Mouse (Mus musculus) heart, embryonic 14.5 days (tissue): Measurements from ENCODE around the gene Olfr703. TPM values are rescaled to one million over a fixed set of nuclear protein-coding genes. Genes with fewer than 3 reads are reported as not detected.

Experiments
- ATAC-seq: fragments of 200-750 bp; cut with Nextera tagmentation; 2 replicates; pipeline ENCODE4 v1.8.0; 2017; ENCODE audit warnings: low read depth, moderate TSS enrichment; ENCODE audit not compliant: insufficient number of reproducible peaks, insufficient read depth, low FRiP score
- H3K27ac ChIP-seq, 2 experiments: fragments of 200-500 bp in 1 of 2; fragments of 300-500 bp in 1 of 2; sonication (generic) in 1 of 2; replicated peaks in 1 of 2; 2 replicates each; pipeline ENCODE4 v1.5.1; 2012 to 2014; ENCODE audit warnings: low read depth in 2 of 2, low read length in 2 of 2, control low read depth in 1 of 2, mild to moderate bottlenecking in 1 of 2, mixed read lengths in 1 of 2; ENCODE audit not compliant: control insufficient read depth in 1 of 2, insufficient read depth in 1 of 2
- H3K27me3 ChIP-seq: fragments of 300-500 bp; sonication (generic); 2 replicates; pipeline ENCODE4 v1.6.1; 2014; ENCODE audit warnings: mild to moderate bottlenecking, low read length, control low read depth; ENCODE audit not compliant: control insufficient read depth, insufficient read depth
- H3K36me3 ChIP-seq: fragments of 300-500 bp; sonication (generic); 2 replicates; pipeline ENCODE4 v1.6.1; 2014; ENCODE audit warnings: mild to moderate bottlenecking, control low read depth, low read length, mixed read lengths; ENCODE audit not compliant: control insufficient read depth, insufficient read depth
- H3K4me1 ChIP-seq, 2 experiments: fragments of 200-500 bp in 1 of 2; fragments of 300-500 bp in 1 of 2; sonication (generic) in 1 of 2; 2 replicates each; pipeline ENCODE4 v1.6.1; 2012 to 2014; ENCODE audit warnings: low read length in 2 of 2, control low read depth in 1 of 2, mixed read lengths in 1 of 2; ENCODE audit not compliant: control insufficient read depth in 2 of 2, insufficient read depth in 2 of 2
- H3K4me2 ChIP-seq: fragments of 300-500 bp; sonication (generic); 2 replicates; pipeline ENCODE4 v1.6.1; 2014; ENCODE audit warnings: mild to moderate bottlenecking, low read length
- H3K4me3 ChIP-seq, 2 experiments: fragments of 200-500 bp in 1 of 2; fragments of 300-500 bp in 1 of 2; sonication (generic) in 1 of 2; 2 replicates each; pipeline ENCODE4 v1.5.1; 2012 to 2014; ENCODE audit warnings: low read length in 2 of 2, mild to moderate bottlenecking in 2 of 2, control low read depth in 1 of 2, low read depth in 1 of 2, moderate library complexity in 1 of 2; ENCODE audit not compliant: control insufficient read depth in 1 of 2, insufficient read depth in 1 of 2
- H3K9ac ChIP-seq: fragments of 300-500 bp; sonication (generic); 2 replicates; pipeline ENCODE4 v1.6.1; 2014; ENCODE audit warnings: mild to moderate bottlenecking, low read length
- H3K9me3 ChIP-seq: fragments of 300-500 bp; sonication (generic); 2 replicates; pipeline ENCODE4 v1.6.1; 2016; ENCODE audit warnings: low read length, control low read depth; ENCODE audit not compliant: control insufficient read depth
- WGBS: fragments of 180-500 bp; shearing (Covaris S2); extraction: QIAGEN DNeasy Blood & Tissue Kit; methylation state at CpG from one replicate; pipeline ENCODE4 v1.1.7; 2014; 5-methylcytosine and 5-hydroxymethylcytosine counted together
- polyA plus RNA-seq: library from polyadenylated mRNA; unstranded; fragments of >200 nt; fragmentation: Nextera tagmentation; extraction: Ambion mirVana; gene quantifications from 2 replicates; pipeline ENCODE4 v1.2.1, GENCODE M21; 2014

Gene Olfr703
- not detected in 2 replicates for polyA plus RNA-seq

DNA sequence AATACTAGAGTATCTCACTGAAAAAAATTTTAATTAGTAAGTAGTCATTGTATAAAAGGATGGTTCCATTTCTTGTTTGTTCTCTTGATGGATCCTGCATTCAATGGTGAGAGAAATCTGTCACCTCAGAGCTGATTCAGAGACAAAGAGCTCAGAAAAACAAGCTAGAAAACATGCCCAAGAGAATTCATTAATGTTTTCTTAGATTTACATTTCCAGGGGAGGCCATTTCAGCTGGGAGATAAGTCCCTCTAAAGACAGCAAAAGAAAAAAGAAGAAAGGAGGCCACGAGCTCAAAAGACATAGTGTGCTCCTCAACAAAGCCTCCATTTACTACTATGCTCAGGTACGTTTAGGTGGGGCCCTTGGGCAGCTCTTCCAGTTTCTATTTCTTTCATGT is at the start of gene Olfr703:
Olfr703 (plus strand) TSS at position 301 of the 400 bp plus-strand sequence.
- Histone ChIP-seq H3K4me2 (no peak within 1 kb of the TSS), H3K9me3 (no peaks in the 10 kb centered on the region; the same call in 1 of the 2 replicates), H3K4me1 (no peaks in the 10 kb centered on the region), H3K4me3 (no peak within 1 kb of the TSS), H3K36me3 (no peaks in the 10 kb centered on the region), H3K27me3 (no peaks in the 10 kb centered on the region), H3K9ac (no peak within 1 kb of the TSS), H3K27ac (no peak within 1 kb of the TSS)
- no peak for ATAC-seq
- 43% methylated on average over 2 of the region's 2 CpGs for WGBS

DNA sequence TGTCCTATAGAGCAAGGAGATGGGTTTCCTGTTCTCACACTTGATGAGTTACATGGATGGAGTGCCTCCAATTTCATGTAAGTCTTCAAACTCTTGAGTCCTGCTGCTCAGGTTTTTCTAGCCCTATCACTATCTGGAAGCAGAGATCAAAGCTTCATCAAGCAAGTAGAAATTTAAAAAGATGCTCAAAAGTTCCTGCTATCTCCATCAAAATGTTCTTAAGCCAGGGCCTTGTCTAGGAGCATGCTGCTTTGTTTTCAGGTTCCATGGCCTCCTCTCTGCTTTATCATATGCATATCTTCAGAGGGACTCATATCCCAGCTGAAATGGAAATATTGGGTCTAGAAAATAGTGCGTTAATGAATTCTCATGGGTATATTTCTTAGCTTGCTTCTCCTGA is 34.4 kb upstream of the Olfr703 start, which contains the start of gene Olfr700:
Olfr700 (minus strand) TSS at position 101 of the 400 bp plus-strand sequence.
- no peak within 1 kb of the TSS for H3K4me3 ChIP-seq
- 75% methylated on average over 1 of the region's 1 CpGs for WGBS
- H3K4me1 ChIP-seq: no peaks in the 10 kb centered on the region

DNA sequence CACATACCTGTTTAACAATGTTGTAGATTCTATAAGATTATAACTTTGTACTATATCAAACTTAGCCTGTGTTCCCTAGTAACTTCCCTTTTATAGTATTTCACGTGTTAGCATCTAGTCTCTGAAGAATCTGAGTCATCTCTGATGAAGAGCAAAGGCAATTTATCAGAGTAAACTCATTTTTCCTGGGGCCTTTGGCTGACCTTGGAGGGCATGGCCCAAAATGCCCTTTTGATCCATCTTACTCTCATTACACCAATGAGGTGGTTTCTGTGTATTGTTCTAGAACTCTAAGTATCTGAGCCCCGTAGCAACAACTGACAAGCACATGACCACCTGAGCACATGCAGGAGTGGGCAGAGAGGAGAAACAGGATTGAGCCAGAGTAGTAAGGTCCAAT is 29.3 kb upstream of the Olfr703 start, which contains the start of gene Olfr701:
Olfr701 (plus strand) TSS at position 301 of the 400 bp plus-strand sequence.
- Histone ChIP-seq H3K4me3 (no peak within 1 kb of the TSS), H3K9ac (no peak within 1 kb of the TSS), H3K4me2 (no peak within 1 kb of the TSS), H3K27me3 (no peaks in the 10 kb centered on the region), H3K9me3 (no peaks in the 10 kb centered on the region), H3K27ac (no peak within 1 kb of the TSS), H3K36me3 (no peaks in the 10 kb centered on the region), H3K4me1 (no peaks in the 10 kb centered on the region)
- no peak for ATAC-seq
- WGBS: 68% methylated on average over 2 of the region's 2 CpGs

More for the DNA sequence above, 34.4 kb upstream of the Olfr703 start, which contains the start of gene Olfr700:
- Histone ChIP-seq H3K9me3 (no peaks in the 10 kb centered on the region), H3K27ac (no peak within 1 kb of the TSS), H3K4me2 (no peak within 1 kb of the TSS), H3K9ac (no peak within 1 kb of the TSS), H3K27me3 (no peaks in the 10 kb centered on the region), H3K36me3 (no peaks in the 10 kb centered on the region)
- no peak for ATAC-seq

DNA sequence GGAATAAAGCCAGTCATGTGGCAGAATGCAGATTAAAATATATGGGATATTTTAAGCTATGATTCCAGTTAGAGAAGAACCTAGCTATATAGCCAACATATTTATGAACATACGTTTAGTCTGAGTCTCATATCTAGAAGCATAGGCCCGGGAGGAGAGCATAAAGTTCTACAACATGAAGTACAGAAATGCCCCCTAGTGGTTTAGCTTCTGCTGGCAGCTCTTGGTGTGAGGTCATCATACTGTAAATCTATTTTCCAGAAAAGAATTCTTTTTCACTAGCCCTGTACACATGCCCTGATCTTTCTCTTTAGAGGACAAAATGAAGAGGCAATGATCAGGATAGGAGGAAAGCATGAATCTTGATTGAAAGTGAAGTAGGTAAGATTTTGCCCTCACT is 27.4 kb upstream of the Olfr703 start:
- Histone ChIP-seq H3K4me2 (no peak overlapping the region), H3K9me3 (no peaks in the 10 kb centered on the region), H3K27me3 (no peaks in the 10 kb centered on the region), H3K27ac (no peak overlapping the region), H3K4me1 (no peaks in the 10 kb centered on the region), H3K9ac (no peak overlapping the region), H3K4me3 (no peak overlapping the region), H3K36me3 (no peaks in the 10 kb centered on the region)
- WGBS: 31% methylated on average over 2 of the region's 2 CpGs
- no peak for ATAC-seq

DNA sequence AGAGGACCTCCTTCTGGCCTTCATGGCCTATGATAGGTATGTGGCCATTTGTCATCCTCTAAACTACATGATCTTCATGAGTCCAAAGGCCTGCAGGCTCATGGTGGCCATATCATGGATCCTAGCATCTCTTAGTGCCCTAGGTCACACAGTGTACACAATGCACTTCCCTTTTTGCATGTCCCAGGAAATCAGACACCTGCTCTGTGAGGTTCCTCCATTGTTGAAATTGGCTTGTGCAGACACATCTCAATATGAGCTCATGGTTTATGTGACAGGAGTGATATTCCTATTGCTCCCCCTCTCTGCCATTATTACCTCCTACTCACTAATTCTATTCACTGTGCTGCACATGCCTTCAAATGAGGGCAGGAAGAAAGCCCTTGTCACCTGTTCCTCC is 24.7 kb upstream of the Olfr703 start:
- H3K4me1 ChIP-seq: no peaks in the 10 kb centered on the region
- H3K4me2 ChIP-seq: no peak overlapping the region
- H3K36me3 ChIP-seq: no peaks in the 10 kb centered on the region
- H3K9me3 ChIP-seq: no peaks in the 10 kb centered on the region
- no peak overlapping the region for H3K27ac ChIP-seq
- ATAC-seq: no peak
- no peak overlapping the region for H3K4me3 ChIP-seq
- H3K9ac ChIP-seq: no peak overlapping the region
- H3K27me3 ChIP-seq: no peaks in the 10 kb centered on the region

DNA sequence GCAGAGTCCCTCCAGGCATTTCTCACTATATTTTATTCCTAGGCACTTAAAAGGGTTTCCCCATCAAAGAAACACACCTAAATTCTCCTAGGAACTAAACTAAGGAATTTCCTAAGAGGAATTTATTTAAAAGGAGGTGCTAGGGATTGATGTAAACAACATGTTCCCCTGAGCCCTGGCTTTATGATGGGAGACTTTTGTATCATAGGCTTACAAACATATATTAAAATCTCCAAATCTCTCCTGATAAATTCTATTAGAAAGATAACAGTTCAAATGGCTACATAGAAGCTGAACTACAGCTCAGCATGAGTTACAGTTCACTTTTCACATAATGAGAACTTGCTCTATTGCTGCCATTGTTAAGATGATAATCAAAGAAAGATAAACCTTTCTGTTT is 9.4 kb upstream of the Olfr703 start, which contains the start of gene Olfr702:
Olfr702 (minus strand) TSS at position 101 of the 400 bp plus-strand sequence.
- Histone ChIP-seq H3K27ac (no peak within 1 kb of the TSS), H3K9ac (no peak within 1 kb of the TSS), H3K36me3 (no peaks in the 10 kb centered on the region), H3K27me3 (no peaks in the 10 kb centered on the region), H3K4me3 (no peak within 1 kb of the TSS), H3K4me2 (no peak within 1 kb of the TSS), H3K9me3 (no peaks in the 10 kb centered on the region), H3K4me1 (no peaks in the 10 kb centered on the region)
- ATAC-seq: no peak

DNA sequence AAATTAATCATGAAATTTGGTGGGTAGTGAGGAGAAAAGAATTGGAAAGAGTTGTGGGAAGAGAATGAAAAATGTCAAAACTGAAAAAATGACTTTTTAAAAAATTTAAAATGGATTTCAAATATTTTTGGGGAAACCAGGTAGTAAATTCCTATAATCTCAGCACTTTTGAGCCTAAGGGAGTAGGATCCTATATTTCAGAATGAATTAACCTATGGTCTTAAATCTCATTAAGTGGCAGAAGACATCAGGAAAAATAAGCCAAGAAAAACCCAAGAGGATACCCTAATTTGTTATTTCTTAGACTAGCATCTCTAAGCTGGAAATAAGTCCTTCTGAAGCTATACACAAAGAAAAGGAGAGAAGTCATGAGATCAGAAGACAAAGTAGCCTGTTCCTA is 19.7 kb downstream of the Olfr703 start, which contains the start of gene Olfr704:
Olfr704 (plus strand) TSS at position 301 of the 400 bp plus-strand sequence.
- Histone ChIP-seq H3K4me2 (no peak within 1 kb of the TSS), H3K9ac (no peak within 1 kb of the TSS), H3K27me3 (no peaks in the 10 kb centered on the region), H3K4me1 (no peaks in the 10 kb centered on the region), H3K4me3 (no peak within 1 kb of the TSS), H3K36me3 (no peaks in the 10 kb centered on the region), H3K9me3 (no peaks in the 10 kb centered on the region), H3K27ac (no peak within 1 kb of the TSS)
- ATAC-seq: no peak

DNA sequence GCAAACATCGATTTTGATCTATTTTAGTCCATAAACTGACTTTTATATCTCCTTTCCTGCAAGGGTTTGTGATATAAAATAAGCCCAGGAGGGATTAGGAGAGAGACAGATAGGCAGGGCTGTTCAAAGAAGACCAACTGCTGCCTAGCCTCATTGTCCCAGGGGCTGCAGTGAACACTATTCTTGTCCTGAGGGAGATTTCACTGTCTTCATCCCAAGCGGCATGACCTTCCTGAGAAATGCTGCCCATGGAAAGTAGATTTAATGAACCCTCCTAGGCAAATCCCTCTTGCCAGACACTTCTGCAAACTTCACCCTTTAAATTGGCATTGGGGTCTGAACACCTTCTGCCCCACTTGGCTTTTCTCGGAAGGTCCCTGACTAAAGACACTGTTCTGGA is 33.6 kb downstream of the Olfr703 start, which contains the start of gene Olfr705:
Olfr705 (minus strand) TSS at position 101 of the 400 bp plus-strand sequence.
- H3K36me3 ChIP-seq: no peaks in the 10 kb centered on the region
- H3K9me3 ChIP-seq: no peaks in the 10 kb centered on the region
- H3K9ac ChIP-seq: no peak within 1 kb of the TSS
- no peaks in the 10 kb centered on the region for H3K4me1 ChIP-seq
- H3K27ac ChIP-seq: no peak within 1 kb of the TSS
- H3K4me3 ChIP-seq: no peak within 1 kb of the TSS
- H3K4me2 ChIP-seq: no peak within 1 kb of the TSS
- WGBS: 72% methylated on average over 3 of the region's 3 CpGs
- no peak for ATAC-seq
- no peaks in the 10 kb centered on the region for H3K27me3 ChIP-seq
